Mouse (Mus musculus): ENCODE results near the gene Tmco1.

Gene Tmco1

GRCm38 (mm10) chr1:167283441-167284257 lies 24.5 kb upstream of the Tmco1 start:
- DNase-seq (ENCODE audit: low spot score in 2 of 2), result peak; percentile 62 to 71

- peak; percentile 54 for DNase-seq (ENCODE audit: low spot score in 2 of 2)
These were observed 23.8 kb upstream of the Tmco1 start for GRCm38 (mm10) chr1:167284258-167284836.

GRCm38 (mm10) chr1:167284837-167285319 lies 23.3 kb upstream of the Tmco1 start:
- peak; percentile 73 to 75 for DNase-seq (ENCODE audit: low spot score in 2 of 2)

- no peak for DNase-seq (ENCODE audit: low spot score in 2 of 2)
These were observed 23.0 kb upstream of the Tmco1 start, which contains the start of gene Uck2 for GRCm38 (mm10) chr1:167285320-167285355. Gene Uck2 (minus strand): TSS chr1:167285320.

- no peak for DNase-seq (ENCODE audit: low spot score in 2 of 2)
These were observed 22.8 kb upstream of the Tmco1 start for GRCm38 (mm10) chr1:167285356-167285755.

- peak in 1 of 2 experiments; percentile 36 for DNase-seq (ENCODE audit: low spot score in 2 of 2)
These were observed 21.0 kb upstream of the Tmco1 start for GRCm38 (mm10) chr1:167287156-167287555.

- DNase-seq (ENCODE audit: low spot score in 2 of 2), result no peak
These were observed 19.3 kb upstream of the Tmco1 start for GRCm38 (mm10) chr1:167288665-167289538.

- DNase-seq (ENCODE audit: low spot score in 2 of 2), result no peak
These were observed 18.5 kb upstream of the Tmco1 start for GRCm38 (mm10) chr1:167289567-167290262.

- DNase-seq (ENCODE audit: low spot score in 2 of 2), result no peak
These were observed 17.9 kb upstream of the Tmco1 start for GRCm38 (mm10) chr1:167290263-167290592.

- DNase-seq (ENCODE audit: low spot score in 2 of 2), result no peak
These were observed 16.6 kb upstream of the Tmco1 start for GRCm38 (mm10) chr1:167291610-167292009.

GRCm38 (mm10) chr1:167292447-167292846 lies 15.7 kb upstream of the Tmco1 start:
- no peak for DNase-seq (ENCODE audit: low spot score in 2 of 2)

GRCm38 (mm10) chr1:167295679-167296402 lies 12.3 kb upstream of the Tmco1 start:
- no peak for DNase-seq (ENCODE audit: low spot score in 2 of 2)

- DNase-seq (ENCODE audit: low spot score in 2 of 2), result no peak
These were observed 8.1 kb upstream of the Tmco1 start for GRCm38 (mm10) chr1:167300122-167300521.

- DNase-seq (ENCODE audit: low spot score in 2 of 2), result no peak
These were observed 2.6 kb upstream of the Tmco1 start for GRCm38 (mm10) chr1:167305501-167306137.

GRCm38 (mm10) chr1:167306451-167307240 lies 1.5 kb upstream of the Tmco1 start:
- DNase-seq (ENCODE audit: low spot score in 2 of 2), result peak; percentile 41 to 52

GRCm38 (mm10) chr1:167307674-167308073 lies 504 bp upstream of the Tmco1 start:
- no peak for DNase-seq (ENCODE audit: low spot score in 2 of 2)

GRCm38 (mm10) chr1:167312367-167312766 lies 4.2 kb downstream of the Tmco1 start:
- no peak for DNase-seq (ENCODE audit: low spot score in 2 of 2)

- DNase-seq (ENCODE audit: low spot score in 2 of 2), result no peak
These were observed 5.0 kb downstream of the Tmco1 start for GRCm38 (mm10) chr1:167313220-167313619.

- DNase-seq (ENCODE audit: low spot score in 2 of 2), result no peak
These were observed 13.5 kb downstream of the Tmco1 start for GRCm38 (mm10) chr1:167321691-167322090.

- no peak for DNase-seq (ENCODE audit: low spot score in 2 of 2)
These were observed 20.6 kb downstream of the Tmco1 start for GRCm38 (mm10) chr1:167328776-167329175.

All from right cerebral cortex, adult 2 months (tissue).